Mouse (Mus musculus) hindbrain, embryonic 10.5 days (tissue): ENCODE data around the gene 4921507P07Rik. TPM values are rescaled to one million over a fixed set of nuclear protein-coding genes. Genes with fewer than 3 reads are reported as not detected.
"Not testable (repeated sequence)": the region's sequence is repeated elsewhere in the genome, so short reads cannot be mapped to it uniquely, and the experiment has no call there.

ENCODE experiments used
- DNase-seq: peaks from one replicate; pipeline ENCODE4 v3.0.0-alpha.2; 2017; ENCODE audit warnings: low spot score
- H3K27ac ChIP-seq: fragments of 300-500 bp; sonication (generic); 2 replicates; pipeline ENCODE4 v1.5.1; 2016; ENCODE audit warnings: mild to moderate bottlenecking, moderate library complexity
- H3K27me3 ChIP-seq: fragments of 300-500 bp; sonication (generic); 2 replicates; pipeline ENCODE4 v1.6.1; 2016; ENCODE audit warnings: mild to moderate bottlenecking; ENCODE audit not compliant: poor library complexity, insufficient read depth, severe bottlenecking
- H3K36me3 ChIP-seq: fragments of 300-500 bp; sonication (generic); 2 replicates; pipeline ENCODE4 v1.6.1; 2016; ENCODE audit warnings: mild to moderate bottlenecking, moderate library complexity
- H3K4me1 ChIP-seq: fragments of 300-500 bp; sonication (generic); replicated peaks from 2 replicates; pipeline ENCODE4 v1.6.1; 2016; ENCODE audit warnings: mild to moderate bottlenecking
- H3K4me3 ChIP-seq: fragments of 300-500 bp; sonication (generic); 2 replicates; pipeline ENCODE4 v1.5.1; 2016; ENCODE audit warnings: mild to moderate bottlenecking, moderate library complexity
- H3K9me3 ChIP-seq: fragments of 300-500 bp; sonication (generic); 2 replicates; pipeline ENCODE4 v1.6.1; 2016; ENCODE audit warnings: mild to moderate bottlenecking, moderate library complexity
- WGBS: fragments of 180-500 bp; shearing (Covaris S2); methylation state at CpG from one replicate; pipeline ENCODE4 v1.1.7; 2016; 5-methylcytosine and 5-hydroxymethylcytosine counted together
- polyA plus RNA-seq: library from polyadenylated mRNA; unstranded; fragments of >200 nt; fragmentation: Nextera tagmentation; extraction: Ambion mirVana; gene quantifications from 2 replicates; pipeline ENCODE4 v1.2.1, GENCODE M21; 2016

Gene 4921507P07Rik
- polyA plus RNA-seq: 0.39 and 0.93 TPM in 2 replicates

GRCm38 (mm10) chr6:50596301-50597211, at the start of gene 4921507P07Rik:
TSS of gene 4921507P07Rik (minus strand) at chr6:50596632.
- under 1% methylated on average over 62 of the region's 62 CpGs for WGBS
- Histone ChIP-seq H3K27me3 (peaks cover 34% of the 10 kb centered on the region), H3K4me1 (peaks cover 11% of the 10 kb centered on the region), H3K36me3 (peaks cover 3% of the 10 kb centered on the region; the same call in 1 of the 2 replicates), H3K4me3 (peak within 1 kb of the TSS; percentile 71), H3K27ac (peak within 1 kb of the TSS; percentile 81), H3K9me3 (0 out of 2 replicates have a peak, but pooled peaks cover 5% of the 10 kb centered on the region)
- DNase-seq: peak; percentile 95

DNA sequence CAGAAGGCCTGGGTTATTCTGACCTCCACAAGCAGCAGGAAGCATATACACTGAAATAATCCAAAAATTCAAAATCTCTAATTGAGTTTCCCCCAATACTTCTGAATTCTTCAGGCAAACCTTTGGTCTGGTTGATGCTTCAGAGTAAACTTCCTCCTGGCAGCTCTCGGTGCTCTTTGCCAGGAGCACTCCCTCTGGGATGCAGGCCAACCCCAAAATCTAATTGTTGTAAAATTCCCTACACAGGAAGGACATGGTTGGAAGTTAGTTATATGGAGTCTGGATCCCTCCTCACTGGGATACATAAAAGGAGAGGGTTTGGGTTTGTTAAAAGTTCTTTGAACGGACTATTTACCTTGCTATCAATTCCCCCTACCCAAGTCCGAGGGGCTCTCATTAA, 48.3 kb upstream of the 4921507P07Rik start:
- WGBS: 90% methylated on average over 3 of the region's 3 CpGs
- Histone ChIP-seq H3K4me3 (no peak overlapping the region), H3K9me3 (no peaks in the 10 kb centered on the region), H3K27me3 (no peaks in the 10 kb centered on the region), H3K4me1 (peaks cover 19% of the 10 kb centered on the region), H3K27ac (no peak overlapping the region), H3K36me3 (no peaks in the 10 kb centered on the region)
- no peak for DNase-seq

DNA sequence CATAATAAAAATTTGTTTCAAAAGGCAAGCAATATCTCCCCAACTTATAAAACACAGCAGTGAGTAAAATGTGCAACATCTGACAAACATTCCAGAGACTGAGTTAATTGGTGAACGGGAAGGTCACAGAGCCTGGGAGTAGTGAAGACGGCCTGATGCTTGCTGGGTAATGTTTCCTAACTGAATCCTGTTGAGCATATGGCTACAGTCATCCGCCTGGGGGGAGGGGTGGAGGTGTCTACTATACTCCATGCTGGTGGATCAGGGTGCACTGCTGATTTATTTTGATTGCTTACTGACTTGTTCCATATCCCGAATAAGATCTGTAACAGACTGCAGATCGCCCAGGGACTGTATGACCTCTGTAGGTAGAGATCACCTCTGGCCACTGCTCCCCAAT, 45.5 kb upstream of the 4921507P07Rik start:
- DNase-seq: peak; percentile 20
- H3K27me3 ChIP-seq: no peaks in the 10 kb centered on the region
- H3K36me3 ChIP-seq: no peaks in the 10 kb centered on the region
- H3K9me3 ChIP-seq: no peaks in the 10 kb centered on the region
- H3K27ac ChIP-seq: no peak overlapping the region
- 76% methylated on average over 5 of the region's 5 CpGs for WGBS
- H3K4me3 ChIP-seq: no peak overlapping the region
- H3K4me1 ChIP-seq: peaks cover 15% of the 10 kb centered on the region

- Histone ChIP-seq H3K9me3 (no peaks in the 10 kb centered on the region), H3K4me3 (no peak overlapping the region), H3K4me1 (peaks cover 15% of the 10 kb centered on the region), H3K27ac (no peak overlapping the region), H3K36me3 (no peaks in the 10 kb centered on the region), H3K27me3 (no peaks in the 10 kb centered on the region)
- WGBS: 79% methylated on average over 4 of the region's 4 CpGs
- DNase-seq: no peak
These were observed 43.9 kb upstream of the 4921507P07Rik start for GRCm38 (mm10) chr6:50640377-50640776.

- Histone ChIP-seq H3K36me3 (no peaks in the 10 kb centered on the region), H3K27ac (no peak overlapping the region), H3K27me3 (no peaks in the 10 kb centered on the region), H3K9me3 (no peaks in the 10 kb centered on the region), H3K4me1 (peaks cover 15% of the 10 kb centered on the region), H3K4me3 (no peak overlapping the region)
- WGBS: 80% methylated on average over 2 of the region's 2 CpGs
- DNase-seq: no peak
These were observed 43.2 kb upstream of the 4921507P07Rik start for GRCm38 (mm10) chr6:50639656-50640055.

DNA sequence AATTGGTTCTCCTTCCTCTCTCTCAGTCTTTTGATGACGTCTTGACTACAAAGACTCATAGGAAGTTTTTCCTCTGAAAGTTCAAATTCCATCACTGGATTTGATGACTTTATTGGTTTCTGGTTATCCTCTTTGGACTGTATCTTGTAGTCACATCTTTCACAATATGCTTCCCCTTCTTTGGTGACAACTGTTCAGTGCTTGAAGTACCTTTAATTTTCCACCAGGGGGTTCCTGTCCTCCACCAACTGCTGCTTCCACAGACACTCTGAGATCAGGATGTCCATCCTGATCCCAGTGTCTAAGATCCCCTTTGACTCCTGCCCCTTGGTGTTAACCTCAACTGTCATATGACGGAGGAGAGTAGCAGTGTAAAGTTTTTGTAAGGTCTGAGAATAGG, 29.7 kb upstream of the 4921507P07Rik start:
- not testable (repeated sequence) for H3K27me3 ChIP-seq, H3K9me3 ChIP-seq, H3K27ac ChIP-seq, H3K4me3 ChIP-seq, H3K4me1 ChIP-seq, DNase-seq, H3K36me3 ChIP-seq
- 72% methylated on average over 2 of the region's 2 CpGs for WGBS

DNA sequence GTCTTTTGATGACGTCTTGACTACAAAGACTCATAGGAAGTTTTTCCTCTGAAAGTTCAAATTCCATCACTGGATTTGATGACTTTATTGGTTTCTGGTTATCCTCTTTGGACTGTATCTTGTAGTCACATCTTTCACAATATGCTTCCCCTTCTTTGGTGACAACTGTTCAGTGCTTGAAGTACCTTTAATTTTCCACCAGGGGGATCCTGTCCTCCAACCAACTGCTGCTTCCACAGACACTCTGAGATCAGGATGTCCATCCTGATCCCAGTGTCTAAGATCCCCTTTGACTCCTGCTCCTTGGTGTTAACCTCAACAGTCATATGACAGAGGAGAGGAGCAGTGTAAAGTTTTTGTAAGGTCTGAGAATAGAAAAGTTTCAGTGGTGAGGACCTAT, 21.8 kb upstream of the 4921507P07Rik start:
- H3K4me3 ChIP-seq, H3K27me3 ChIP-seq, DNase-seq, H3K36me3 ChIP-seq, H3K4me1 ChIP-seq, H3K27ac ChIP-seq, H3K9me3 ChIP-seq: not testable (repeated sequence)
- WGBS: 74% methylated on average over 1 of the region's 1 CpGs

DNA sequence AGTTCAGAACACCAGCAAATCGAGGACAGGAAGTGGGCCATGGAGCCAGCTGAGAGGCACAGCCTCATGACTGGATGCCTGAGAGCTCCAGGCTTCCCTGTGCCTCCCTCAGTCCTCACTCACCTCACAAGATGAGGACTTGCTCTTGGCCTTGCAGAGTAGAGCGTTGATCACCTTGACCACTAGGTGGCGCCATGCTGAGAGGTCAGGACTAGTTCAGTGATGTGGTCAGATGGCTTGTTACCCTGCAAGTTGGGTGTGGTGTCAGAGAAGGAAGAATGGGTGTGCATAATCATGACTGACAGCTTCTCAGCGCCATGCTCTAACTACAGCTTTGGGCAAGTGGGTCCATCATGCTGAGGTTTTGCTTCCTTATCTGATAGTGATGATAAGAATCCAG, 5.2 kb upstream of the 4921507P07Rik start:
- peak; percentile 64 for DNase-seq
- 29% methylated on average over 4 of the region's 4 CpGs for WGBS

DNA sequence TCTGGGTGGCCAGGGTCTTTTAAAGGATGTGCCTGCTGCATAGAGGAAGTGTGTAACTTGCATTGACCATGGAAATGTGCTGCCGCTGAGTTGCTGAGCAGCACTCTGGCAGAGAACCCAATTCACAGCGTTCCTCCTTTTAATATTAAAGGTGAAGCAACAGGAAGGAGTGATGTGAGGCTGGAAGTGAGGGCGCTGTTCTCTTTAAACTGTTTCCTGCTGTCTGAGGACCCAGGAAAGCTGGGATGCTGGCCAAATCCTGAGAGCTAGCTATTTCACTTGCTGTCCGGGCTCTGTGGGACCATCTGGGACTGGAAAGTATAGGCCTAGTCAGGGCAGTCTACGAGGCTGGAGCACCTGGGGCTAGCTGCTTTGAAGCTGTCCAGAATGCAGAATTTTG, 2.1 kb upstream of the 4921507P07Rik start:
- no peak overlapping the region for H3K27ac ChIP-seq
- H3K9me3 ChIP-seq: 0 out of 2 replicates have a peak, but pooled peaks cover 5% of the 10 kb centered on the region
- peaks cover 3% of the 10 kb centered on the region; the same call in 1 of the 2 replicates for H3K36me3 ChIP-seq
- DNase-seq: no peak
- peaks cover 34% of the 10 kb centered on the region for H3K27me3 ChIP-seq
- H3K4me1 ChIP-seq: peaks cover 11% of the 10 kb centered on the region
- no peak overlapping the region for H3K4me3 ChIP-seq
- WGBS: 81% methylated on average over 5 of the region's 5 CpGs

More for the DNA sequence above, 5.2 kb upstream of the 4921507P07Rik start:
- no peaks in the 10 kb centered on the region for H3K9me3 ChIP-seq
- no peak overlapping the region for H3K4me3 ChIP-seq
- H3K27me3 ChIP-seq: peaks cover 15% of the 10 kb centered on the region; the same call in 1 of the 2 replicates
- 0 out of 2 replicates have a peak, but pooled peaks cover 3% of the 10 kb centered on the region for H3K4me1 ChIP-seq
- no peak overlapping the region for H3K27ac ChIP-seq
- H3K36me3 ChIP-seq: no peaks in the 10 kb centered on the region

DNA sequence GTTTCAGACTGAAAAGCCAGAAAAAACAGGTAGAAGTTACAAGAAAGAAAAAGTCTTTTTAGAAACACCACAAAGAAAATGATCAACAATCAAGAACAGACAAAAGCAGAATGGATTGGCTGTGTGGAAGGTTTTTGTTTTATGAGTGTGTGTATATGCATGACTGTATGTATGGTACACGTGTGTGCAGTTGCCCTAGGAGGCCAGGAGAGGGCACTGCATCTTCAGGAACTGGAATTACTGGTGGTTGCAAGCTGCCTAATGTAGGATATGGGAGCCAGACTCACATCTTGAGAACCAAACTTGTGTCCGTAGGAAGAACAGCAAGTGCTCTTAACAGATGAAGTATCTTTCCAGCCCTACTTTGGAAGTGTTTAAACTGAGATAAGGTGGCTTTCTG, 2.1 kb downstream of the 4921507P07Rik start:
- H3K4me1 ChIP-seq: peaks cover 11% of the 10 kb centered on the region
- peaks cover 3% of the 10 kb centered on the region; the same call in 1 of the 2 replicates for H3K36me3 ChIP-seq
- DNase-seq: no peak
- no peak overlapping the region for H3K27ac ChIP-seq
- peaks cover 34% of the 10 kb centered on the region for H3K27me3 ChIP-seq
- 0 out of 2 replicates have a peak, but pooled peaks cover 5% of the 10 kb centered on the region for H3K9me3 ChIP-seq
- no peak overlapping the region for H3K4me3 ChIP-seq
- 85% methylated on average over 2 of the region's 2 CpGs for WGBS

GRCm38 (mm10) chr6:50593334-50593845, 3.0 kb downstream of the 4921507P07Rik start:
- Histone ChIP-seq H3K36me3 (peaks cover 3% of the 10 kb centered on the region; the same call in 1 of the 2 replicates), H3K9me3 (0 out of 2 replicates have a peak, but pooled peaks cover 5% of the 10 kb centered on the region), H3K4me3 (no peak overlapping the region), H3K4me1 (peaks cover 11% of the 10 kb centered on the region), H3K27ac (no peak overlapping the region), H3K27me3 (peaks cover 29% of the 10 kb centered on the region)
- DNase-seq: no peak
- WGBS: 69% methylated on average over 10 of the region's 10 CpGs

DNA sequence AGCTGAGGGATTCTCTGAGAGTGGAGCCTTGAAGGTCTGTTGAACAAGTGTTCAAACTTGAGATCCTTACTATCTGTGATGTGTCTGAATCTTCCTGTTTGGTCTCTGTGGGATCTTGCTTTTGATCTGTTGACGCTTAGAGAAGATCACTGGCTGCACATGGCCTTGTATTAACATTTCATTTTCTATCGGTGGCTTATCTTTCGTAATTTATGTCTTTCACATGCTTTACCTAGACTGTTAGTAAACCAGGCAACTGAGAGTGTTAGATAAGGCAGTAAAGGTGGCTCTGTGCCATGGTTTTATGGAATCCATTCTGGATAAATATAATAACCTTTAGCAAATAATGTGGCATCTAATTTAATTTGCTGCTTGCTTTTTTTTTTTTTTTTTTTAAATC, 6.2 kb downstream of the 4921507P07Rik start:
- H3K27ac ChIP-seq: no peak overlapping the region
- DNase-seq: no peak
- no peak overlapping the region for H3K4me3 ChIP-seq
- WGBS: 94% methylated on average over 3 of the region's 3 CpGs
- H3K9me3 ChIP-seq: 0 out of 2 replicates have a peak, but pooled peaks cover 5% of the 10 kb centered on the region
- H3K27me3 ChIP-seq: peaks cover 6% of the 10 kb centered on the region
- peaks cover 3% of the 10 kb centered on the region; the same call in 1 of the 2 replicates for H3K36me3 ChIP-seq
- no peaks in the 10 kb centered on the region for H3K4me1 ChIP-seq

DNA sequence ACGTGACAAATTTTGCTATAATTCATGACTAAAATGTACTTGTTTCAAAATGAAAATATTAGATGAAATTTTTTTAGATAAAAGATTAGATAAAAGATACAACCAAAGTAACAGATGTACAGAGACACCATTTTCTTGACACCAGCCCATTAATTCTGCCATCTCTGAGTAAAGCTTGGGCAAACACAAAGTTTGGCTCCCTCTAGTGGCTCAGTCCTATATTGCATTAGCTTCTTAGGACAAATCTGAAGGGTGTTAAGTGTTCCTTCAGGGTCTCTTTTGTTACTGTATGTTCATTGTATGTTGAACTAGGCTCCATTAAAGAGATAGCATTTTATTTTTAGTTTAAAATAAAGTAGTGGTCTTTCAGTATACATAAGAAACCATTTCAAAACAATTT, 8.2 kb downstream of the 4921507P07Rik start:
- Histone ChIP-seq H3K4me1 (no peaks in the 10 kb centered on the region), H3K27me3 (no peaks in the 10 kb centered on the region), H3K27ac (no peak overlapping the region), H3K4me3 (no peak overlapping the region), H3K36me3 (no peaks in the 10 kb centered on the region), H3K9me3 (no peaks in the 10 kb centered on the region)
- WGBS: 89% methylated on average over 1 of the region's 1 CpGs
- no peak for DNase-seq
